Mouse (Mus musculus): ENCODE data around the gene Sctr.

DNA sequence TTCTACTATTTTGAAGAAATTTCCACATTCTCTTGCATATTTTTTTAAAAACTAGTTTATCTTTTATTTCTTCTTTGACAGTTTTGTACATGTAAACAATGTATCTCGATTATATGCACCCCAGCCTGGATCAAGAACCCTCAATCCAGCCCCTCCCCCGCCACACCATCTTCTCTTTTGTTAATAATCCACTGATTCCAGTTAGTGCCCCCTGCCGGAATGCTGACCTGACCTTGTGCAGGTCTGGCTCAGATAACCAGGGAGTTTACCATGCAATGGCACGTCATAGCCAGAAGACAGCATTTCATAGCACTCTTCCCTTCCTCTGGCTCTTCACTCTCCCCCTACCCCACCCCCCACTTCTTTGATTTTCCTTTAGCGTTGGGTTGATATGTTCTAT lies 9.1 kb upstream of the Sctr start:
- TF ChIP-seq CTCF (IDR thresholded peaks at IDR 0.05; ENCODE audit: borderline replicate concordance, extremely low read depth, insufficient read depth, insufficient read length) = peak; percentile 16; the same call in 1 of the 2 replicates
- no peak for TF ChIP-seq POLR2A (IDR thresholded peaks at IDR 0.05; ENCODE audit: borderline replicate concordance, extremely low read depth, insufficient read depth, insufficient read length, poor library complexity, severe bottlenecking)
